Mouse (Mus musculus): Measurements from ENCODE around the gene Mcu.

Gene Mcu

GRCm38 (mm10) chr10:59568665-59569480 is 47.6 kb downstream of the Mcu start:
- no peak for DNase-seq

GRCm38 (mm10) chr10:59566968-59567367 is 49.5 kb downstream of the Mcu start:
- no peak for DNase-seq

GRCm38 (mm10) chr10:59565995-59566410 is 50.5 kb downstream of the Mcu start:
- no peak for DNase-seq

- no peak for DNase-seq
These were observed 51.9 kb downstream of the Mcu start for GRCm38 (mm10) chr10:59564551-59564950.

- no peak for DNase-seq
These were observed 54.0 kb downstream of the Mcu start for GRCm38 (mm10) chr10:59562511-59562910.

GRCm38 (mm10) chr10:59560126-59560525 is 56.4 kb downstream of the Mcu start:
- no peak for DNase-seq

- DNase-seq: no peak
These were observed 57.9 kb downstream of the Mcu start for GRCm38 (mm10) chr10:59558602-59559001.

GRCm38 (mm10) chr10:59558164-59558563 is 58.3 kb downstream of the Mcu start:
- no peak for DNase-seq

GRCm38 (mm10) chr10:59556541-59556940 is 60.0 kb downstream of the Mcu start:
- DNase-seq: no peak

- DNase-seq: no peak
These were observed 62.2 kb downstream of the Mcu start for GRCm38 (mm10) chr10:59554243-59554642.

- DNase-seq: no peak
These were observed 64.0 kb downstream of the Mcu start for GRCm38 (mm10) chr10:59552456-59552855.

GRCm38 (mm10) chr10:59548768-59549333 is 67.6 kb downstream of the Mcu start:
- peak; percentile 61 for DNase-seq

GRCm38 (mm10) chr10:59548211-59548610 is 68.3 kb downstream of the Mcu start:
- no peak for DNase-seq

GRCm38 (mm10) chr10:59547426-59547825 is 69.1 kb downstream of the Mcu start:
- DNase-seq: no peak

- DNase-seq: no peak
These were observed 71.3 kb downstream of the Mcu start for GRCm38 (mm10) chr10:59545169-59545568.

GRCm38 (mm10) chr10:59543351-59543750 is 73.1 kb downstream of the Mcu start:
- no peak for DNase-seq

GRCm38 (mm10) chr10:59541466-59541865 is 75.0 kb downstream of the Mcu start:
- DNase-seq: no peak

- no peak for DNase-seq
These were observed 75.9 kb downstream of the Mcu start for GRCm38 (mm10) chr10:59540596-59540995.

GRCm38 (mm10) chr10:59540081-59540480 is 76.4 kb downstream of the Mcu start:
- no peak for DNase-seq

- DNase-seq: peak; percentile 64
These were observed 77.0 kb downstream of the Mcu start for GRCm38 (mm10) chr10:59539533-59539875.

- no peak for DNase-seq
These were observed 77.5 kb downstream of the Mcu start for GRCm38 (mm10) chr10:59538767-59539532.

- DNase-seq: no peak
These were observed 78.4 kb downstream of the Mcu start for GRCm38 (mm10) chr10:59538063-59538462.

GRCm38 (mm10) chr10:59537579-59537978 is 78.9 kb downstream of the Mcu start:
- no peak for DNase-seq

GRCm38 (mm10) chr10:59532256-59532655 is 84.2 kb downstream of the Mcu start:
- no peak for DNase-seq

All from liver (tissue).